Mouse (Mus musculus) hindbrain, postnatal 0 days (tissue): Measurements from ENCODE around the gene Poglut1. TPM values are rescaled to one million over a fixed set of nuclear protein-coding genes. Genes with fewer than 3 reads are reported as not detected.

Experiments
- ATAC-seq: fragments of 200-750 bp; cut with Nextera tagmentation; 2 replicates; pipeline ENCODE4 v1.8.0; 2017; ENCODE audit warnings: mild to moderate bottlenecking, moderate TSS enrichment, moderate library complexity
- DNase-seq: peaks from one replicate; pipeline ENCODE4 v3.0.0-alpha.2; 2015; ENCODE audit warnings: low spot score
- H3K27ac ChIP-seq: fragments of 300-500 bp; sonication (generic); 2 replicates; pipeline ENCODE4 v1.5.1; 2014; ENCODE audit warnings: mild to moderate bottlenecking
- H3K27me3 ChIP-seq: fragments of 300-500 bp; sonication (generic); 2 replicates; pipeline ENCODE4 v1.6.1; 2014; ENCODE audit warnings: low read length, mixed read lengths; ENCODE audit not compliant: insufficient read depth
- H3K36me3 ChIP-seq: fragments of 300-500 bp; sonication (generic); 2 replicates; pipeline ENCODE4 v1.6.1; 2014; ENCODE audit warnings: low read length, mixed read lengths; ENCODE audit not compliant: insufficient read depth
- H3K4me1 ChIP-seq: fragments of 300-500 bp; sonication (generic); 2 replicates; pipeline ENCODE4 v1.6.1; 2014; ENCODE audit warnings: antibody characterized with exemption, low read length, mixed read lengths; ENCODE audit not compliant: insufficient read depth
- H3K4me2 ChIP-seq: fragments of 300-500 bp; sonication (generic); 2 replicates; pipeline ENCODE4 v1.6.1; 2014; ENCODE audit warnings: low read depth, mild to moderate bottlenecking, low read length, moderate library complexity, mixed read lengths
- H3K4me3 ChIP-seq: fragments of 300-500 bp; sonication (generic); 2 replicates; pipeline ENCODE4 v1.5.1; 2014; ENCODE audit warnings: low read length
- H3K9ac ChIP-seq: fragments of 300-500 bp; sonication (generic); replicated peaks from 2 replicates; pipeline ENCODE4 v1.6.1; 2014; ENCODE audit warnings: mild to moderate bottlenecking, low read length, moderate library complexity, mixed read lengths
- H3K9me3 ChIP-seq: fragments of 300-500 bp; sonication (generic); 2 replicates; pipeline ENCODE4 v1.6.1; 2016; ENCODE audit warnings: low read length, mixed read lengths
- CTCF ChIP-seq: IDR thresholded peaks from 2 replicates; pipeline ENCODE4 v1.5.1; 2016; ENCODE audit warnings: antibody characterized with exemption, control low read depth, low read depth
- WGBS: fragments of 180-500 bp; shearing (Covaris S2); extraction: QIAGEN DNeasy Blood & Tissue Kit; methylation state at CpG from one replicate; pipeline ENCODE4 v1.1.7; 2014; 5-methylcytosine and 5-hydroxymethylcytosine counted together
- polyA plus RNA-seq: library from polyadenylated mRNA; unstranded; fragments of >200 nt; fragmentation: Nextera tagmentation; extraction: Ambion mirVana; gene quantifications from 2 replicates; pipeline ENCODE4 v1.2.1, GENCODE M21; 2015
- total RNA-seq: library from RNA; depleted of rRNA; stranded (reverse); fragments of >200 nt; gene quantifications from 2 replicates; pipeline ENCODE4 v1.2.3, GENCODE M21; 2014

The Poglut1 gene
- total and polyA plus RNA-seq, 2 experiments from 2014 or later = 37.1 to 48.5 TPM

DNA sequence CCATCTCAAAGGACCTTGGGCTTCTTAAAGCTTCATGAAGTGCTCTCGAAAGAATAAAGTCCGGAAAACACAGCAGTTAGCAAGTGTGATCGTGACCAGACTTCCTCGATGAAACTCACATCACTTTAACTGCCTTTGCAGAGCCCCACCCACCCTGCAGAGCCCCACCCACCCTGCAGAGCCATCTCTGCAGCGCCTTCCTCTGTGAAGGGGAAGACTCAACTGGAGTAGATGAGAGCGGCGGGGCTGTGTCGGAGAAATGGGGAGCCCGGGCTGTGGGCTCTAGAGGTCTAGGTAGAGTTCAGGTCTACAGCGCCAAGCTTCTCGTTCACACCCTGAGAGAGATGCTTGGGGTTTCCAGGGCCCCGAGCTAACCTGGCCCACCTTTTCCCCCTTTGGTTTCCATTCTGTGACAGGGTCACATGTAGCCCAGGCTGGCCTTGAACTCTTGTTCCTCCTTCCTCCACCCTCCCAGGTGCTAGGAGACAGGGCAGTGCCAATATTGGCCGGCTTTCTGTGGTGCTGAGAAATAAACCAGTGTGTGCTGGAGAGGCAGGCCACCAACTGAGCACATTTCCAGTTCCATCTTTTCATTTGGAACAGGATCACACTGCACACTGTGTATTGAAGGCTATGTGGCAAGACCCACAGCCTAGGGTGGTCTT lies 11.2 kb downstream of the Poglut1 start:
- H3K9ac ChIP-seq = no peak overlapping the region
- ATAC-seq = no peak
- WGBS = 90% methylated on average over 13 of the region's 13 CpGs
- no peak overlapping the region for H3K4me2 ChIP-seq
- H3K4me3 ChIP-seq = no peak overlapping the region
- H3K27me3 ChIP-seq = no peaks in the 10 kb centered on the region
- H3K4me1 ChIP-seq = no peaks in the 10 kb centered on the region
- no peak for DNase-seq
- H3K9me3 ChIP-seq = no peaks in the 10 kb centered on the region
- H3K36me3 ChIP-seq = peaks cover 53% of the 10 kb centered on the region
- H3K27ac ChIP-seq = no peak overlapping the region
- TF ChIP-seq CTCF = no peak

DNA sequence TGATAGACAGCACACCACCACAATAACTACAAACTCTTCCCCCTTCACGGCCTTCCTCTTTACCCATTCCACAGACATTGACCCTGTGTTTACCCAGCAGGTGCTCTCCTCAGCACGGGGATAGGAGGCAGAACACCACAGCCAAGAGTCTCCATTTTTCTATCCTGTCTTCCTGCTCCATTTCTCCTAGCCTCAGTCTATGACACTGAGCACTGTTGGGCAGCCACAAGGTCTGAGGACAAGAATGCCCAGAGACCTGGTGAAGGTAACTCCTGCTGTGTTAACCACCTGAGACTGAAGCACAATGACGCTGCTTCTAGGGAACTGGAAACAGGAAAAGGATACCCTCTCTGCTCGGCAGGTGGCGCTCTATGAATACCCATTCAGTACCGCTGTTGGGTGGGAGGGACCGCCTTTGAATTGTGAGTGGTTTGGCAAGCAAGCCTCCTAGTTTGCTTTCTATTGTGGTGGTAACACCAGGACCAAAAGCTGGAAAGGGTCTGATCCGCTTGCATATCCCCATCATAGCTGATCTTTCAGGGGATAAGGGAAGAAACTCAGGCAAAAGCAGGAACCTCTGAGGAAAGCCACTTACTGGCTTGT lies 13.4 kb downstream of the Poglut1 start:
- Histone ChIP-seq H3K4me3 (no peak overlapping the region), H3K27me3 (no peaks in the 10 kb centered on the region), H3K4me1 (no peaks in the 10 kb centered on the region), H3K27ac (no peak overlapping the region), H3K9me3 (no peaks in the 10 kb centered on the region), H3K36me3 (peaks cover 58% of the 10 kb centered on the region), H3K9ac (no peak overlapping the region), H3K4me2 (no peak overlapping the region)
- ATAC-seq = peak; percentile 65
- peak; percentile 85 for TF ChIP-seq CTCF
- 41% methylated on average over 8 of the region's 8 CpGs for WGBS
- DNase-seq = peak; percentile 82

DNA sequence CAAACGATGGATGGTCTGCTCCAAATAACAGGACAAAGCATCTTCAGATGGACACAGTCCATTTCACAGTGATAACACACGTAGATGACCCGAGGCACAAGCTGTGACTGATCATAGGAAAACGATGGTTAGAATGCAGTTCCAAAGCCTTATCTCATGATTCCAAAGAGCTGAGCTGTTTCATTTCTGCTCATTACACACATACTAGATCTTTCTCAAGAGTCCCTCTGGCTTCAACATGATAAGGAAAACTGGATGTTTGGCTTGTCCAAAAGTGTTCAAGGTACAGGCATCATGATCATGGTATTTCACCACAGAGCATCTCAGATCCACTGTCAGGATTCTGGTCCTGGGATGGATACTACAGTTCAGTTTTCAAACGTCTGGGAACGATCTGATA lies 23.8 kb downstream of the Poglut1 start:
- Histone ChIP-seq H3K4me2 (no peak overlapping the region), H3K27me3 (no peaks in the 10 kb centered on the region), H3K4me1 (no peaks in the 10 kb centered on the region), H3K9ac (no peak overlapping the region), H3K9me3 (no peaks in the 10 kb centered on the region), H3K27ac (no peak overlapping the region), H3K36me3 (peaks cover 44% of the 10 kb centered on the region), H3K4me3 (no peak overlapping the region)
- WGBS = 91% methylated on average over 6 of the region's 6 CpGs
- no peak for TF ChIP-seq CTCF
- ATAC-seq (no peak), DNase-seq (no peak)

DNA sequence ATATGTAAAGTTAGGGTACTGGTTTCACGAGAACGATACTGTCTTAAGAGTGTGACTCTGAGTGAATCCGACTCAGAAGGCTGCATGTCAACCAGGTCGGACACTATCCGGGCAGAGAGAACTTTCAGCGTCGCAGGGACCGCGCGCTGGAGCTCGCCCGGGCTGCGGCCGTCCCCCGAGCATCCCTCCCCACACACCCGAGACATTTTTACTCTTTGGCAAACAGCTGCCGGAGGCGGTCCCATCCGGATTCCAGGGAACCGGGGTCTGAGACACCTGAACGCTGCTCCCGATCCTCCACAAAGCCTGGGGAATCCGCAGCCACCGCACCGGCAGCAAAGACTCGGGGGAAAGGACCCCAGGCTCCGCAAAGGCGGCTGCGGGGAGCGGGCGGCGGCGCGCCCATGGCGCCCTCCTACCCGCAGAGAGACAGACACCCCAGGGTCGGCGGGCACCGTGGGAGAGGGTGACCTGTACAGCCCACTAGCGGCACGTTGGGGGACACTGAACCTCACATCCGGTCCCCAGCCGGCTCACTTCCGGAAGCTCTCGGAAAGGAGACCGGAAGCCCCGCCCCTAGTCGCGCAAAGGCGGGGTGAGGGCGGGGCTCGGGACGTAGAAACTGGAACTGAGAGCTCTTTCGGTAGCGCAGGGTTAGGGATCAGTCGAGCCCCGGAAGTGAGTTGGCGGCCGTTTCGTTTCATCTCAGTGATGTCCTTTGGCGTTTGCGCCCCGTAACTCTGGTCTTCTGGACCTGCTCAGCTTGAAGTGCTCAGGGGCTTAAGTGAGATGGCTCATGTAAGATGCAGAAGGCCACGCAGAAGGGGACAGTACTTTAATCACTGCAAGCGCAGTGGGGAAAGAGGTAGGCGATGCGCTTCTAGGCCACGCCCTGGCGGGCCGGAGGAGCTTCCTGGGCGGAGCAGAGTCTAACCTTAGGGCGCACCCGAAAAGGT lies 27.7 kb downstream of the Poglut1 start, which contains the start of gene Timmdc1:
Gene Timmdc1 (minus strand): TSS at position 535 of the 956 bp plus-strand sequence.
- peak within 1 kb of the TSS; percentile 85 for H3K9ac ChIP-seq
- 0% methylated on average over 73 of the region's 73 CpGs for WGBS
- peak within 1 kb of the TSS; percentile 93 for H3K27ac ChIP-seq
- H3K9me3 ChIP-seq = no peaks in the 10 kb centered on the region
- peak within 1 kb of the TSS; percentile 97 for H3K4me3 ChIP-seq
- ATAC-seq (peak; percentile 99), DNase-seq (peak; percentile 98)
- no peaks in the 10 kb centered on the region for H3K27me3 ChIP-seq
- H3K4me2 ChIP-seq = peak within 1 kb of the TSS; percentile 74
- H3K4me1 ChIP-seq = no peaks in the 10 kb centered on the region
- peaks cover 26% of the 10 kb centered on the region; the same call in 1 of the 2 replicates for H3K36me3 ChIP-seq
- TF ChIP-seq CTCF = peak; percentile 46

DNA sequence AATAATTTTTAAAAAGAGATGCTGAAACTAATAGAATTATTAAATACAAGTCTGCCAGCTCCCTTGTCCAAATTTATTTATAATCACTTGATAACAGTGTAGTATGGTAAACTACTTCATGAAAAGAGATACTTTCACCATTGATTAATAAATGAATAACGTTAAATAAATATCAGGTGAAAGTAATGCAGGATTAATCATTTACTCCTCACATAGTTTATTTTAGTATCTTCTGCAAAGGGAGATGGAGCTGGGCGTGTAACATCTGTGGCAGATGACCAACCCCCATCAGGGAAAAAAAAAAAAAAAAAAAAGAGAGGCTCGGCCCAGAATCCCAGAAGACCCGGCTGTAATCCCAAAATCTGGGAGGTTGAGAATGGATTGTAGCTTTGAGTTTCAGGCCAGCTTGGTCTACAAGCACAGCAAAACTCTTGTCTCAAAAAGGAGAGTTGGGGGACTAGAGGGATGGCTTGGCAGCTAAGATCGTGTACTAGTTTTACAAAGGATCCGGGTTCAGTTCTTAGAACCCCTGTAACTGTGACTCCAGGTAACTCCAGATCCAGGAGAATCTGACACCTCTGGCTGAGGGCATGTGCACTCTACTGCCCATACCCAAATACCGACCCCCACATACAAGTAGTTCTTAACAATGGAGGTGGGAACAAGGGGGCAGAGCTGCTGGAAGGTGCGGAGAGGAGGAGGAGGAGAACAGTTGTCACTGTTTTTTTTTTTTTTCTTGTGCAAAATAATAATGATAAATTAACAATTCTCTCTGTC lies 28.7 kb downstream of the Poglut1 start:
- Histone ChIP-seq H3K9ac (peak overlapping the region; percentile 85), H3K4me3 (peak overlapping the region; percentile 97)
- WGBS = 32% methylated on average over 8 of the region's 8 CpGs

DNA sequence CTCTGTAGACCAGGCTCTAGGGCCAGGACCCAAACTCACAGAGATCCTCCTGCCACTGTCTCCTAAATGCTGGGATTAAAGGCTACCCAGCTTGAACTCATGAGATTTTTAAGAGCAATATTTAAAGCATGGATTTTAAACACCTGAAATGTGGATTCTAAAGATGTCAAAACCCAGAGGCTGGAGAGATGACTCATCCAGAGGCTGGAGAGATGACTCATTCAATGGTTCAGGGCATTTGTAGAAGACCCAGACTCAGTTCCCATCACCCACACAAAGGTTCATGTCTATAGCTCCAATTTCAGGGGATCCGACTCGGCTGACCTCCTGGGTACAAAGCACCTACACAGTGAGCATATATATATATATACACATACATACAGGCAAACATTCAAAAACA lies 30.9 kb downstream of the Poglut1 start:
- no peak for ATAC-seq
- WGBS = 94% methylated on average over 2 of the region's 2 CpGs

More for the DNA sequence above, 28.7 kb downstream of the Poglut1 start:
- peaks cover 24% of the 10 kb centered on the region for H3K36me3 ChIP-seq
- no peak for DNase-seq
- TF ChIP-seq CTCF = no peak
- peak overlapping the region; percentile 74 for H3K4me2 ChIP-seq
- H3K9me3 ChIP-seq = no peaks in the 10 kb centered on the region
- no peak for ATAC-seq
- no peak overlapping the region for H3K27ac ChIP-seq
- no peaks in the 10 kb centered on the region for H3K4me1 ChIP-seq
- H3K27me3 ChIP-seq = no peaks in the 10 kb centered on the region

More for the DNA sequence above, 30.9 kb downstream of the Poglut1 start:
- H3K4me1 ChIP-seq = no peaks in the 10 kb centered on the region
- no peak overlapping the region for H3K4me2 ChIP-seq
- TF ChIP-seq CTCF = no peak
- H3K27me3 ChIP-seq = no peaks in the 10 kb centered on the region
- no peak overlapping the region for H3K4me3 ChIP-seq
- H3K36me3 ChIP-seq = peaks cover 12% of the 10 kb centered on the region
- no peak for DNase-seq
- H3K27ac ChIP-seq = no peak overlapping the region
- no peaks in the 10 kb centered on the region for H3K9me3 ChIP-seq
- H3K9ac ChIP-seq = no peak overlapping the region
